Mouse (Mus musculus): ENCODE data around the gene Magi3. TPM values are rescaled to one million over a fixed set of nuclear protein-coding genes. Genes with fewer than 3 reads are reported as not detected.

The Magi3 gene
- polyA plus RNA-seq, 1 experiment from 2014 or later, result 7.4 TPM

DNA sequence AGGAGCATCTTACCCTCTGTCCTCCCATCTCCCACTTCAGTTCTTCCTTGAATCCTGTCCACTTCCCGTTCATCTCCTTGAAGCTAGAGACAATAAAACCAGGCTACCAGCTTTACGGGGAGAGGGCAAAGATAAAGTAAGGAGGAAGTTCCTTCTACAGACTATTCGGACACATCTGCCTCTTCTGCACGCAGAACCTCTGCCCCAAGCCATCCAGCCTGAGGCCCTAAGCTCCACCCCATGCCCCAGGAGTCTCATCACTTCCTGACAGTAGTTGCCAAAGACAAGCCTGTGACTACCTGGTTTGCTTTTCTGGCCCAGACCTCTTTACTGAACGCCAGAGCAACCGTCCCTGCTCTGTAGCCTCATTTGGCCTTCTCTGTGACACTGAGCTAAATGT, 23.8 kb upstream of the Magi3 start:
- no peak overlapping the region for H3K4me2 ChIP-seq (replicated peaks; ENCODE audit: low read depth, low read length)
- H3K9ac ChIP-seq (ENCODE audit: low read depth, low read length), result no peak overlapping the region
- H3K4me3 ChIP-seq (ENCODE audit: low read depth, low read length), result no peak overlapping the region
- no peaks in the 10 kb centered on the region for H3K36me3 ChIP-seq (ENCODE audit: control insufficient read depth, insufficient read depth, low read length)
- DNase-seq (ENCODE audit: low spot score) (no peak), ATAC-seq (ENCODE audit: low FRiP score) (no peak)
- no peak overlapping the region for H3K27ac ChIP-seq (ENCODE audit: low read depth, low read length)
- WGBS, result 89% methylated on average over 6 of the region's 6 CpGs
- H3K4me1 ChIP-seq (replicated peaks; ENCODE audit: control insufficient read depth, insufficient read depth, low read length), result no peaks in the 10 kb centered on the region
- H3K9me3 ChIP-seq (ENCODE audit: control insufficient read depth, low read length), result no peaks in the 10 kb centered on the region
- H3K27me3 ChIP-seq (ENCODE audit: control insufficient read depth, insufficient read depth, low read length), result no peaks in the 10 kb centered on the region

GRCm38 (mm10) chr3:104239785-104240184, 19.6 kb upstream of the Magi3 start:
- no peaks in the 10 kb centered on the region for H3K9me3 ChIP-seq (ENCODE audit: control insufficient read depth, low read length)
- 92% methylated on average over 2 of the region's 2 CpGs for WGBS
- H3K4me1 ChIP-seq (replicated peaks; ENCODE audit: control insufficient read depth, insufficient read depth, low read length), result no peaks in the 10 kb centered on the region
- no peaks in the 10 kb centered on the region for H3K36me3 ChIP-seq (ENCODE audit: control insufficient read depth, insufficient read depth, low read length)
- no peak overlapping the region for H3K27ac ChIP-seq (ENCODE audit: low read depth, low read length)
- H3K27me3 ChIP-seq (ENCODE audit: control insufficient read depth, insufficient read depth, low read length), result no peaks in the 10 kb centered on the region
- no peak overlapping the region for H3K9ac ChIP-seq (ENCODE audit: low read depth, low read length)
- DNase-seq (ENCODE audit: low spot score) (no peak), ATAC-seq (ENCODE audit: low FRiP score) (no peak)
- no peak overlapping the region for H3K4me2 ChIP-seq (replicated peaks; ENCODE audit: low read depth, low read length)
- no peak overlapping the region for H3K4me3 ChIP-seq (ENCODE audit: low read depth, low read length)

GRCm38 (mm10) chr3:104239376-104239775, 19.2 kb upstream of the Magi3 start:
- no peak for DNase-seq (ENCODE audit: low spot score)
- no peaks in the 10 kb centered on the region for H3K27me3 ChIP-seq (ENCODE audit: control insufficient read depth, insufficient read depth, low read length)

DNA sequence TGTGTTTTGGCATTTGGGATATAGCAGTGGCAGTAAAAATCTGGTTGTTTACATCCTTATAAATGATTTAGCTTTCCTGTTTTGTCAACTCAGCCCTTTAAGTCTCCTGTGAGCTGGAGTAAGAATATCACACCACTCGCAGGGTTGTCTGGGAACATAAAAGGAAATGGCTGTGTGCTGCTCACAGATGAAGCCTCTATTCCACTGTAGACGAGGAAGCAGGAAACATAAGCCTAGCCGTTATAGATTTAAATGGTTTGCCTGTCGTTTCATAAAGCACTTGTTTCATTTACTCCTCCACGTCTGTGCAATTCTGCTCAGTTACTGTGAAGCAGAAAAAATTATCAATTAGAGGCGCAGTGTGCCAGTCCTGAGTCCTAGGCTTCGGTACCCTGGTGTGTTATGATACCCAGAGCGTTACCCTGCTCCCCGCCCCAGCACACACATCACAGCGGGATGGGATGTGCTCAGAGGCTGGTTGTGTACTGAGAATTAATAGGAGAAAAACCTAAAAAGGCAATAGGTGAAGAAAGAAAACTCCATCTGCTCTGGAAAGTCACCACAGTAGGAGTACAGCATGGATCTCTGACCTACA, 17.8 kb upstream of the Magi3 start:
- H3K4me1 ChIP-seq (replicated peaks; ENCODE audit: control insufficient read depth, insufficient read depth, low read length), result no peaks in the 10 kb centered on the region
- no peak overlapping the region for H3K9ac ChIP-seq (ENCODE audit: low read depth, low read length)
- no peak overlapping the region for H3K4me3 ChIP-seq (ENCODE audit: low read depth, low read length)
- H3K27me3 ChIP-seq (ENCODE audit: control insufficient read depth, insufficient read depth, low read length), result no peaks in the 10 kb centered on the region
- DNase-seq (ENCODE audit: low spot score) (no peak), ATAC-seq (ENCODE audit: low FRiP score) (no peak)
- 81% methylated on average over 10 of the region's 10 CpGs for WGBS
- H3K9me3 ChIP-seq (ENCODE audit: control insufficient read depth, low read length), result no peaks in the 10 kb centered on the region
- H3K36me3 ChIP-seq (ENCODE audit: control insufficient read depth, insufficient read depth, low read length), result no peaks in the 10 kb centered on the region
- H3K4me2 ChIP-seq (replicated peaks; ENCODE audit: low read depth, low read length), result no peak overlapping the region
- H3K27ac ChIP-seq (ENCODE audit: low read depth, low read length), result no peak overlapping the region

More at GRCm38 (mm10) chr3:104239376-104239775, 19.2 kb upstream of the Magi3 start:
- no peak overlapping the region for H3K4me3 ChIP-seq (ENCODE audit: low read depth, low read length)
- WGBS, result 91% methylated on average over 2 of the region's 2 CpGs
- no peak overlapping the region for H3K9ac ChIP-seq (ENCODE audit: low read depth, low read length)
- no peaks in the 10 kb centered on the region for H3K4me1 ChIP-seq (replicated peaks; ENCODE audit: control insufficient read depth, insufficient read depth, low read length)
- H3K4me2 ChIP-seq (replicated peaks; ENCODE audit: low read depth, low read length), result no peak overlapping the region
- H3K9me3 ChIP-seq (ENCODE audit: control insufficient read depth, low read length), result no peaks in the 10 kb centered on the region
- no peaks in the 10 kb centered on the region for H3K36me3 ChIP-seq (ENCODE audit: control insufficient read depth, insufficient read depth, low read length)
- no peak for ATAC-seq (ENCODE audit: low FRiP score)
- H3K27ac ChIP-seq (ENCODE audit: low read depth, low read length), result no peak overlapping the region

DNA sequence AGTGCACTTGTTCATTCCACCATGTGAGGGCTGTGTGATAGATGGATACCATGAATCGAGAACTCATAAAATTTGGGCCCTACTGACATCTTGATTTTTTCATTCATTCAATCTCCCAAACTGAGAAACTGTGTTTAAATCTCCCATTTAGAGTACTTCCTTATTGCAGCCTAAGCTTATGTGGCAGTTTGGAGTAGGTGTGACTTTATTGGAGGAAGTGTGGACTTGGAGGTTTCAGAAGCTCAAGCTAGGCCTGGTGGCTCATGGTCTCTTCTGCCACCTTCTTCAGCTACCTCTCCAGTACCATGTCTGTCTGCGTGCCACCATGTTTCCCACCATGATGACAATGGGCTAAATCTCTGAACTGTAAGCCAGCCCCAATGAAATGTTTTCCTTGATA, 15.9 kb upstream of the Magi3 start:
- ATAC-seq (ENCODE audit: low FRiP score) (no peak), DNase-seq (ENCODE audit: low spot score) (no peak)
- Histone ChIP-seq H3K4me2 (replicated peaks; ENCODE audit: low read depth, low read length) (no peak overlapping the region), H3K4me1 (replicated peaks; ENCODE audit: control insufficient read depth, insufficient read depth, low read length) (no peaks in the 10 kb centered on the region), H3K9ac (ENCODE audit: low read depth, low read length) (no peak overlapping the region), H3K27me3 (ENCODE audit: control insufficient read depth, insufficient read depth, low read length) (no peaks in the 10 kb centered on the region), H3K36me3 (ENCODE audit: control insufficient read depth, insufficient read depth, low read length) (no peaks in the 10 kb centered on the region), H3K9me3 (ENCODE audit: control insufficient read depth, low read length) (no peaks in the 10 kb centered on the region), H3K4me3 (ENCODE audit: low read depth, low read length) (no peak overlapping the region), H3K27ac (ENCODE audit: low read depth, low read length) (no peak overlapping the region)
- 91% methylated on average over 2 of the region's 2 CpGs for WGBS

DNA sequence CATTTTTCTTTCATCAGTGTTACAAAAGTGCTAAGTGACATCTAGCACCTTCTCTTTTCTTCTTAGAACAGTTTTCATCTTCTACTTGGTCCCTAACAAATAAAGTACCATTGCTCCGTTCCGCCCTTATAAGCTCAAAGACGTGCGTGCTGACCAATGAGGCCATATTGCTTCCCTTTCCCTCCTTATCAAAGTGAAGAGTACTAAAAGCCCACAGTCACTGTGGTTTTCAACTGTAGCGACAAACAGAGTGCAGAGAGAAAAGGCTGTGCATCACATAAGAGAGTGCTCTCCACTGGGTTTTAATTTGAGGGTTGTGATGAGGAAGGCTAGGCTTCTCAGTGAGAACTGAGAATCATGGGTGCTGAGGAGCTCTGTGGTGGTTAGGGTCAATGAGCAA, 14.9 kb upstream of the Magi3 start:
- Histone ChIP-seq H3K36me3 (ENCODE audit: control insufficient read depth, insufficient read depth, low read length) (no peaks in the 10 kb centered on the region), H3K27ac (ENCODE audit: low read depth, low read length) (no peak overlapping the region), H3K4me1 (replicated peaks; ENCODE audit: control insufficient read depth, insufficient read depth, low read length) (no peaks in the 10 kb centered on the region), H3K27me3 (ENCODE audit: control insufficient read depth, insufficient read depth, low read length) (no peaks in the 10 kb centered on the region), H3K4me3 (ENCODE audit: low read depth, low read length) (no peak overlapping the region), H3K9ac (ENCODE audit: low read depth, low read length) (no peak overlapping the region), H3K4me2 (replicated peaks; ENCODE audit: low read depth, low read length) (no peak overlapping the region), H3K9me3 (ENCODE audit: control insufficient read depth, low read length) (no peaks in the 10 kb centered on the region)
- DNase-seq (ENCODE audit: low spot score) (no peak), ATAC-seq (ENCODE audit: low FRiP score) (no peak)
- 93% methylated on average over 5 of the region's 5 CpGs for WGBS

GRCm38 (mm10) chr3:104233366-104234312, 13.5 kb upstream of the Magi3 start:
- H3K4me3 ChIP-seq (ENCODE audit: low read depth, low read length), result no peak overlapping the region
- H3K9me3 ChIP-seq (ENCODE audit: control insufficient read depth, low read length), result no peaks in the 10 kb centered on the region
- ATAC-seq (ENCODE audit: low FRiP score) (no peak), DNase-seq (ENCODE audit: low spot score) (no peak)
- H3K4me2 ChIP-seq (replicated peaks; ENCODE audit: low read depth, low read length), result no peak overlapping the region
- no peaks in the 10 kb centered on the region for H3K27me3 ChIP-seq (ENCODE audit: control insufficient read depth, insufficient read depth, low read length)
- WGBS, result 79% methylated on average over 7 of the region's 7 CpGs
- H3K27ac ChIP-seq (ENCODE audit: low read depth, low read length), result no peak overlapping the region
- H3K9ac ChIP-seq (ENCODE audit: low read depth, low read length), result no peak overlapping the region
- H3K36me3 ChIP-seq (ENCODE audit: control insufficient read depth, insufficient read depth, low read length), result no peaks in the 10 kb centered on the region
- H3K4me1 ChIP-seq (replicated peaks; ENCODE audit: control insufficient read depth, insufficient read depth, low read length), result no peaks in the 10 kb centered on the region

GRCm38 (mm10) chr3:104227438-104228111, 7.4 kb upstream of the Magi3 start:
- ATAC-seq (ENCODE audit: low FRiP score) (no peak), DNase-seq (ENCODE audit: low spot score) (no peak)

More at GRCm38 (mm10) chr3:104227438-104228111, 7.4 kb upstream of the Magi3 start:
- no peak overlapping the region for H3K4me2 ChIP-seq (replicated peaks; ENCODE audit: low read depth, low read length)
- H3K27ac ChIP-seq (ENCODE audit: low read depth, low read length), result no peak overlapping the region
- no peak overlapping the region for H3K9ac ChIP-seq (ENCODE audit: low read depth, low read length)
- H3K36me3 ChIP-seq (ENCODE audit: control insufficient read depth, insufficient read depth, low read length), result no peaks in the 10 kb centered on the region
- H3K4me3 ChIP-seq (ENCODE audit: low read depth, low read length), result no peak overlapping the region
- no peaks in the 10 kb centered on the region for H3K4me1 ChIP-seq (replicated peaks; ENCODE audit: control insufficient read depth, insufficient read depth, low read length)
- 34% methylated on average over 5 of the region's 5 CpGs for WGBS
- no peaks in the 10 kb centered on the region for H3K27me3 ChIP-seq (ENCODE audit: control insufficient read depth, insufficient read depth, low read length)
- no peaks in the 10 kb centered on the region for H3K9me3 ChIP-seq (ENCODE audit: control insufficient read depth, low read length)
